Mouse (Mus musculus) E14TG2a.4 (cell line): ENCODE measurements at regions not wholly inside any gene's neighbourhood (a gene's known extent, or its start where the extent isn't known, plus 50 kb on each side); places are given as distances from the start of the nearest gene placed in this dataset.

ENCODE experiments used
- CTCF ChIP-seq: conservative IDR thresholded peaks from 2 replicates; pipeline ENCODE4 v1.5.1; 2014; ENCODE audit warnings: low read length
- NANOG ChIP-seq: IDR thresholded peaks from 2 replicates; pipeline ENCODE4 v1.6.1; 2014; ENCODE audit warnings: borderline replicate concordance, low read length, mixed read lengths
- POU5F1 ChIP-seq: IDR thresholded peaks from 2 replicates; pipeline ENCODE4 v1.6.1; 2014; ENCODE audit warnings: low read length, borderline replicate concordance

DNA sequence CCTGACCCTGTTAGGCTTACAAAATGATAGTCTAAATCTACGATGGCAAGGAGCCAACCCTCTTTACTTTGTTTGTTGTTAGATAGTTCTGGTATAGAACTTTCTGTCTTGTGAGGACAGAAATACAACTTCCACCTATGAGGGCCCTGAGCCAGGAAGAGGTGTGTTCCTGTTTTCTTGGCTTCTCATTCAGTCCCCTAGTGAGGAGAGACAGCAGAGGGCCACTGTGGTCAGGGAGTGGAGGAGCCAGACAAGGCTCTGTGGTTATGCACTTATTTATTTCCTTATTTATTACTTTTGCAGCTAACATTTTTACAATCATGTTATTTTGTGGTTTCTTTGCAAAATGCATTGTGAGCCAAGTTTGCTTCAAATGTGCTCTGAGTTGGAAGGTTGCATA is 202.9 kb upstream of the Tprg start:
- TF ChIP-seq CTCF = no peak
- TF ChIP-seq POU5F1 = no peak
- TF ChIP-seq NANOG = no peak
